Mouse (Mus musculus) neural tube, embryonic 13.5 days (tissue): ENCODE measurements around the gene Dclre1b. TPM values are rescaled to one million over a fixed set of nuclear protein-coding genes. Genes with fewer than 3 reads are reported as not detected.
"Not testable (repeated sequence)": the region's sequence is repeated elsewhere in the genome, so short reads cannot be mapped to it uniquely, and the experiment has no call there.

Source experiments
- ATAC-seq: fragments of 200-750 bp; cut with Nextera tagmentation; 2 replicates; pipeline ENCODE4 v1.8.0; 2017; ENCODE audit warnings: low read depth, mild to moderate bottlenecking, moderate TSS enrichment, moderate library complexity
- H3K27ac ChIP-seq: fragments of 300-500 bp; sonication (generic); replicated peaks from 2 replicates; pipeline ENCODE4 v1.5.1; 2015; ENCODE audit warnings: moderate library complexity, mild to moderate bottlenecking, inconsistent platforms
- H3K27me3 ChIP-seq: fragments of 300-500 bp; sonication (generic); 2 replicates; pipeline ENCODE4 v1.6.1; 2015; ENCODE audit warnings: mild to moderate bottlenecking, inconsistent platforms
- H3K36me3 ChIP-seq: fragments of 300-500 bp; sonication (generic); 2 replicates; pipeline ENCODE4 v1.6.1; 2015; ENCODE audit warnings: mild to moderate bottlenecking, inconsistent platforms
- H3K4me1 ChIP-seq: fragments of 300-500 bp; sonication (generic); replicated peaks from 2 replicates; pipeline ENCODE4 v1.6.1; 2015; ENCODE audit warnings: inconsistent platforms
- H3K4me2 ChIP-seq: fragments of 300-500 bp; sonication (generic); 2 replicates; pipeline ENCODE4 v1.6.1; 2015; ENCODE audit warnings: inconsistent platforms, mild to moderate bottlenecking, moderate library complexity
- H3K4me3 ChIP-seq: fragments of 300-500 bp; sonication (generic); 2 replicates; pipeline ENCODE4 v1.5.1; 2015; ENCODE audit warnings: mild to moderate bottlenecking, inconsistent platforms
- H3K9ac ChIP-seq: fragments of 300-500 bp; sonication (generic); 2 replicates; pipeline ENCODE4 v1.6.1; 2015; ENCODE audit warnings: moderate library complexity, mild to moderate bottlenecking, inconsistent platforms
- H3K9me3 ChIP-seq: fragments of 300-500 bp; sonication (generic); 2 replicates; pipeline ENCODE4 v1.6.1; 2016; ENCODE audit warnings: inconsistent platforms
- WGBS: fragments of 180-500 bp; shearing (Covaris S2); methylation state at CpG from one replicate; pipeline ENCODE4 v1.1.7; 2015; 5-methylcytosine and 5-hydroxymethylcytosine counted together
- polyA plus RNA-seq: library from polyadenylated mRNA; unstranded; fragments of >200 nt; fragmentation: Nextera tagmentation; extraction: Ambion mirVana; gene quantifications from 2 replicates; pipeline ENCODE4 v1.2.1, GENCODE M21; 2015

Dclre1b gene
- polyA plus RNA-seq, 1 experiment from 2014 or later = 24.6 TPM

DNA sequence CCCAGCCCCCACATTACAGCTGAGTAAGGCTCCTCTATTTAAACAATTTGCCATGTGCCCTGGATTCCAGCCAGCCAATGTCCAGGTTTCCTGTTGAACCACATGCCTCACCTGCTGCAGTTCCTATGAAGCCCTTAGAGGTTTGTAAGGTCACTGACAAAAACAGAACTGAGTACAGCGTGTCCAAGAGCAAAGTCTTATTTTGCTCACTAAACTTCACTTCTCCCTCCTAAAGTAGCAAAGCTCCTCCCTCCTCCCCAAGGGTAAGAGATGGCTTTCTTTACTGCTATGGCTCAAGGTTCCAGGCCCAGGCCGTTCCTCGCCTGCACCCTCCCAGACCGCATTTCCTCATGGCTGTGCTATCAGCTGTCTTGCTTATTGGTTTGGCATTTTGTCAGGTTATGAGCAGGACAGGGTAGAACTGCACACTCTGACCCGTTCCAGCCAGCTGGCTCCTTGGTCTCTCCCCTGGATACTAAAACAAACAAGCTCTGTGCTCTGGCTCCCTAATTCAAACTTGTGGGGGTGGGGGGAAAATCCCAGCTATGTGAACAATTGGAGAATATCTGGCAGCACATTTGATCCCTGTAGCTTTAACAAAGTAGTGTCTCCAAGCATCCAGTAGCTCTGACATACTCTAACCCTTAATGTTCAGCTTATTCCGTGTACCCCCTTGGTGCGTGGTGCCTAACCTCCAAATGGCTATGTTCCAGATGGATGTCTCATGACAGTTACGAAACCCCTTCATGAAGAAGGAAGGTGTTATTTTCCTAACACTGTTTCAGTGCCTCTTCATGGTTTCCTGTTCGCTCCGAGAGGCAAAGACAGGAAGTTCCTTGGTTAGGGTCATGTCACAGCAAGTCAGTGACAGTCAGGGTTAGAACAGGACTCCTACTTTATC, 7.4 kb downstream of the Dclre1b start:
- no peaks in the 10 kb centered on the region for H3K9me3 ChIP-seq
- H3K4me2 ChIP-seq = no peak overlapping the region
- WGBS = 83% methylated on average over 10 of the region's 10 CpGs
- H3K9ac ChIP-seq = no peak overlapping the region
- peak overlapping the region; percentile 25 for H3K27ac ChIP-seq
- peaks cover 45% of the 10 kb centered on the region for H3K36me3 ChIP-seq
- H3K4me3 ChIP-seq = no peak overlapping the region
- no peaks in the 10 kb centered on the region for H3K4me1 ChIP-seq
- no peak for ATAC-seq
- H3K27me3 ChIP-seq = 0 out of 2 replicates have a peak, but pooled peaks cover 1% of the 10 kb centered on the region

DNA sequence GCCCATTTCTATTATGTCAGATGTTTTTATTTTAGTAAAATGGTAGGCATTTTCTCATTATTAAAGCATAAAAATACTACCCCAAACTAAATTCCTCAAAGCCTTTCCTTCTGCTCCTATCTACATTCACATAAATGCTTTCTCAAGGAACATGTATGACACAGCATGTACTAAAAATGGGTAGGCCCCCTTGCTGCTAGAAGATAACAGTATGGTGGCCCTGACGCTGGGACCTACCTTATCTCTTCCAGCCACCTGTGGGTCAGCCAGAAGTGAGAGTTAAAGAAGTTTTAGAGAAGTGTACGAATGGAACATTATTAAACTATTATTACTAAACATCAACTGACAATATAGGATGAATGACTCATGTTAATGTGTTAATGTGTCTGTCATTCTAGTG, 9.7 kb downstream of the Dclre1b start:
- H3K27ac ChIP-seq = no peak overlapping the region
- H3K36me3 ChIP-seq = peaks cover 34% of the 10 kb centered on the region
- no peaks in the 10 kb centered on the region for H3K4me1 ChIP-seq
- H3K27me3 ChIP-seq = 0 out of 2 replicates have a peak, but pooled peaks cover 12% of the 10 kb centered on the region
- H3K9ac ChIP-seq = no peak overlapping the region
- 81% methylated on average over 2 of the region's 2 CpGs for WGBS
- H3K4me2 ChIP-seq = no peak overlapping the region
- no peak overlapping the region for H3K4me3 ChIP-seq
- no peak for ATAC-seq
- H3K9me3 ChIP-seq = no peaks in the 10 kb centered on the region

DNA sequence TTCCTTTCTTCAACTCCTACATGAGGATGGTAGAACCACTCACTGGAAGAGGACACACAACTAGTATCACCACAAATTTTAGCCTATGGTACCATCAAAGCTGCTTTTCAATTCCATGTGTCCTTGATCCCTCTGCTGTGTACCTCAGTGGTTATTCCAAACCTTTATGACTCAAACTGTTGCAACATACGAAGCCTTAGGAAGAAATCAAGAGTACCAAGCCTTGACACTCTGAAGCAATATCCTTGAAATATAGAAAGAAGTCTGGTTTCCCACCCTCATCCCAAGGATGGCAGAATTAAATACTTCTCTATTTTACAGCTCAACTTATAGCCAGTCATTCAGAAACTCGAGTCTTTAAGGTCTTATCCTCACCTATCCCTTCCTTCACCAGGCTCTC, 12.9 kb downstream of the Dclre1b start:
- 63% methylated on average over 2 of the region's 2 CpGs for WGBS
- H3K9ac ChIP-seq = no peak overlapping the region

DNA sequence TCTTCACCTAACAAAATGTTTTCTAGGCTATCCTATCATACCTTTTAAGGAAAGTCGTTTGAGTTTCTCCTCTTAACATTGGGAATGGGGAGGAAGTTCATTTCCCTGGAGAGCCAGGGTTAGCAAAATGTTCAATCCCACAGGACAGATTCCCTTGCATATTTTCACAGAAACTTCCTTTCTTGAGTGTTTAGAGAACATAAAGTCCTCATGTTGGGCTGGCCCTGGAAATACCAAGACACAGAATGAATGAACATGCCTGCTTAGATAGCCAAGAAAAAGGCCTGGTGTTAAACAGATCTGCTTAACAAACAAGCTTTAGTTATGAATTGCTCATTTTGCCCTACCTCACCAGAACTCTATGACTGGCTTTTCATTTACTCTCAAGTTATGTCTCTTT, 16.7 kb downstream of the Dclre1b start:
- Histone ChIP-seq H3K9ac (no peak overlapping the region), H3K27ac (no peak overlapping the region), H3K4me3 (no peak overlapping the region), H3K4me1 (peaks cover 28% of the 10 kb centered on the region), H3K9me3 (no peaks in the 10 kb centered on the region), H3K27me3 (peaks cover 23% of the 10 kb centered on the region; the same call in 1 of the 2 replicates), H3K4me2 (no peak overlapping the region), H3K36me3 (no peaks in the 10 kb centered on the region)
- ATAC-seq = no peak
- WGBS = 85% methylated on average over 1 of the region's 1 CpGs

More for the DNA sequence above, 12.9 kb downstream of the Dclre1b start:
- Histone ChIP-seq H3K4me1 (peaks cover 6% of the 10 kb centered on the region; the same call in 1 of the 2 replicates), H3K9me3 (no peaks in the 10 kb centered on the region), H3K4me2 (no peak overlapping the region), H3K36me3 (0 out of 2 replicates have a peak, but pooled peaks cover 7% of the 10 kb centered on the region), H3K4me3 (no peak overlapping the region), H3K27ac (no peak overlapping the region), H3K27me3 (peaks cover 23% of the 10 kb centered on the region; the same call in 1 of the 2 replicates)
- ATAC-seq = no peak

DNA sequence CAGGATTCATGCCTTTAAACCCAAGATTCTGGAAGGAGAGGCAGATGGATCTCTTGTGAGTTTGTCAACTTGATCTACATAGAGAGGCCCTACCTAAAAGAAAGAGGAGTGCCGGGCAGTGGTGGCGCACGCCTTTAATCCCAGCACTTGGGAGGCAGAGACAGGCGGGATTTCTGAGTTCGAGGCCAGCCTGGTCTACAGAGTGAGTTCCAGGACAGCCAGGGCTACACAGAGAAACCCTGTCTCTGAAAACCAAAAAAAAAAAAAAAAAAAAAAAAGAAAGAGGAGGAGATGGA, 17.2 kb downstream of the Dclre1b start:
- Histone ChIP-seq H3K4me2 (peak overlapping the region; percentile 88), H3K27ac (peak overlapping the region; percentile 95; the same call in 1 of the 2 replicates), H3K4me3 (peak overlapping the region; percentile 94; the same call in 1 of the 2 replicates), H3K9ac (peak overlapping the region; percentile 96; the same call in 1 of the 2 replicates), H3K27me3 (peaks cover 23% of the 10 kb centered on the region; the same call in 1 of the 2 replicates), H3K4me1 (peaks cover 31% of the 10 kb centered on the region)
- not testable (repeated sequence) for ATAC-seq, H3K9me3 ChIP-seq, H3K36me3 ChIP-seq
- 77% methylated on average over 5 of the region's 5 CpGs for WGBS

DNA sequence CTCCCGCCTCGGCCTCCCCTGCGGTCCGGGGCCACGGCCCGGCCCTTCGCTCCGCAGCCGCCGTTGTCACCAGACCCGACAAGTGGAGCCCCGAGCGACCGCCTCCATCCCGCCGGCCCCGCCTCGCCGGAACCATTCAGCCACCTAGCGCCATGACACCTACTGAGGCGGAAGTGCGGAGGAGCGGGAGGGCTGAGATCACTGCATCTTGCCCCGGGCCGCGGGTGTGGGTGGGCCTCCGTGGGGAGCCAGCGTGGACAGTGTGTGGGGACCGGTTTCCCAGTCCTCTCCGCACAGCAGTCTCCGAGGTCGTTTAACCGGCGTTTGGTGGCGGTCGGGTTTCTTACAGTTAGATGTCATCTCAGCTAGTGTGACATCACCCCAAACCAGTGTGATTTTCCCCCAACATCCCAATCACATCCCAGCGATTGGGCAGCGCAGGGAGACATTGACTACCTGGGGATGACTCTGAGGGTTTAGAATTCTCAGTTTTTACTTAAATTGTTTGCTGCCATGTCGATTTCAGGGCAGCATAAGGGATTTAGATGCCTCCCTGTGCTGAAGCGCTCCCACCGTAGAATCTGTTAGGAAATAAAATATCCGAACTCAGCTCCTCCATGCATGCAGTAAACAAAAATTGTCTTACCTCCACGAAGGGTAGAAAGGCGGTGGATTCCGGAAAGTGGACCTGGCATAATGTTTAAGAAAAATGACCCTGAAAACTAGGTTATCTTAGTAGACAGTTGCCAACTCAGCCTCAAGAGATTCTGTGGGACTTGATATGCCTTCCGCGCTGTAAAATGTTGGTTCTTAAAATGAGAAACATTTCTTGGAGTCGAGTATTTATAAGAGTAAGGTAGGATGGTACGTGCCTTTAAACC, 17.8 kb downstream of the Dclre1b start, which contains the start of gene Hipk1:
Gene Hipk1, minus strand, starts transcription at position 334 of the 881 bp plus-strand sequence.
- peak within 1 kb of the TSS; percentile 94 for H3K4me3 ChIP-seq
- ATAC-seq = peak; percentile 97
- 10% methylated on average over 49 of the region's 49 CpGs for WGBS
- H3K4me2 ChIP-seq = peak within 1 kb of the TSS; percentile 88
- peaks cover 19% of the 10 kb centered on the region; the same call in 1 of the 2 replicates for H3K27me3 ChIP-seq
- H3K9ac ChIP-seq = peak within 1 kb of the TSS; percentile 96
- no peaks in the 10 kb centered on the region for H3K9me3 ChIP-seq
- peaks cover 32% of the 10 kb centered on the region for H3K4me1 ChIP-seq
- no peaks in the 10 kb centered on the region for H3K36me3 ChIP-seq
- peak within 1 kb of the TSS; percentile 95 for H3K27ac ChIP-seq

DNA sequence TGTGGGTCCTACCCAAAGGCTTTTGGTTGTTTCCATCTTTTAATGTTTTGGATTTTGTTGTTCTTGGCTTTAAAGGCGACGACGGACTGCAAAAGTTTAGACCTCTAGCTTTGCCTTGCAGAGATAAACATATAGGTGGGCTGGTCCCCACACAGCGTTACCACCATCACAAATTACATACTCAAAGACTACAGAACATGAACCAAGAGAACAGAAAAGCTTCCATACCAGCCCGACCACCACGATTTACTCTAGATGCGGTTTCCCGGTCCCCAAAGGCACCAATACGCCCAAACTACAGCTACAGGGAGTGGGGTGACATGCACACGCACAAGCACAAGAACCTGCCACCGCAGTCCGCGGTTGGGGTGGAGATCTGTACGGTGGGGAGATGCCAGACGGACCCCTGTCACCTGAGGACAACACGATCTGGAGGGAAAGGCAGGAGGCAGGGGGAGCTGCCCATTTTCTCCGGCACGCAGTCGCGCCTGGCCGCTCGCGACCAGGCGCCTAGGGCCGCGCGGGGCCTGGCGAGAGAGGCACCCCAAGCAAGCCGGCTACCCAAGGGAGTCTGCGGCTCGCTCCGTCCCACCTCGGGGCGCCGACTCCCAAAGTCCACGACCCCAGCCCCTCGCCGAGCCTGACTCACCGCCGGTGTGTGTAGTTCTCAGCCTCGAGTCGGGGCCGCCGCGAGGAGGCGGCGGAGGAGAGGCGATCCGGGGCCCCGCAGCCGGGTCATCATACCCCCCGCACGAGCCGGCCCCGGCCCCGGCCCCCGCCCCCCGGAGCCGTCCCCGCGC, 18.7 kb downstream of the Dclre1b start:
- peak; percentile 86 for ATAC-seq
- Histone ChIP-seq H3K4me1 (peaks cover 32% of the 10 kb centered on the region), H3K36me3 (no peaks in the 10 kb centered on the region), H3K4me3 (peak overlapping the region; percentile 94), H3K9me3 (no peaks in the 10 kb centered on the region), H3K9ac (peak overlapping the region; percentile 96), H3K27ac (peak overlapping the region; percentile 95), H3K4me2 (peak overlapping the region; percentile 88), H3K27me3 (peaks cover 11% of the 10 kb centered on the region; the same call in 1 of the 2 replicates)
- WGBS = under 1% methylated on average over 61 of the region's 61 CpGs

DNA sequence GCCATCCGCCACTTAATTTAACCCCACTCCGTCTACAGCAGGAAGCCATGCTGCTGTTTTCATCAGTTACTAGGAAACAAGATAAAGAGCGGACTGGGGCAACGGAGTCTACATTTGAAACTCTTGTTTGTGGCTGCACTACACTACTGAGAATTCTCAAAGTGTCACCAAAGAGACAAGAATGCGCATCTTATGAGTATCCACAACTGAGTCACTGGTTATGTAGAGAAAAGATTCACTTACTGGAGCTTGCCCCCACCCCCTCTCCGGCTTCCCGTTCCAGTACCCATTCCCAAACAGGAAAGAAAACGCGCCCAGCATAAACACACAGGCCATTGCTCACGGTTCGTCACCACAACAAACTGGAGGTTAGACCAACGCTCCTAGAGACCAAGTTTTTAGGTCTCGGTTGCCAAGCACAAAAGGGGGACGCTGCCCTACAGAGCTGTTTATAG, 19.3 kb downstream of the Dclre1b start:
- 3% methylated on average over 14 of the region's 14 CpGs for WGBS
- H3K27ac ChIP-seq = peak overlapping the region; percentile 95

DNA sequence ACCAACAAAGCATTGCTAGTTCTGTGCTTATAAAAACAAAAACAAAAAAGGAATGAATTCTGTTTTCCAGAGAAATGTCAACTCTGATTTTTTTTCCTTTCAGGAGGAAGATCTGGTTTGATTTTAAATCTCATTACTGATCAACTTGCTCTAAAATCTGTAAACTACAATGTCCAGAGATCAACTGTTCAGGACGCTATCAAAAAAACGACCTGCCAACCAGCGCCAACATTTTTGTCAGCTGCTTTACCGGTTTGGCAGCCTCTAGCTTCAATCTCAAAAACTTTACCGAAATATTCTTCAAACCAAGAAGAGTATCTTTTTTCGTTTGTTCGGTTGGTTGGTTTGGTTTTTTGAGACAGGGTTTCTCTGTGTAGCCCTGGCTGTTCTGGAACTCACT, 20.1 kb downstream of the Dclre1b start:
- ATAC-seq = no peak
- Histone ChIP-seq H3K9ac (no peak overlapping the region), H3K4me1 (peaks cover 38% of the 10 kb centered on the region), H3K4me2 (peak overlapping the region; percentile 88), H3K27ac (0 out of 2 replicates have a peak overlapping the region, but pooled peaks have one; percentile 23), H3K4me3 (peak overlapping the region; percentile 94; the same call in 1 of the 2 replicates), H3K9me3 (no peaks in the 10 kb centered on the region), H3K27me3 (peaks cover 8% of the 10 kb centered on the region; the same call in 1 of the 2 replicates), H3K36me3 (no peaks in the 10 kb centered on the region)
- WGBS = 87% methylated on average over 7 of the region's 7 CpGs

More for the DNA sequence above, 19.3 kb downstream of the Dclre1b start:
- Histone ChIP-seq H3K9ac (peak overlapping the region; percentile 96), H3K27me3 (peaks cover 11% of the 10 kb centered on the region; the same call in 1 of the 2 replicates), H3K4me1 (peaks cover 38% of the 10 kb centered on the region), H3K4me3 (peak overlapping the region; percentile 94), H3K36me3 (no peaks in the 10 kb centered on the region), H3K9me3 (no peaks in the 10 kb centered on the region), H3K4me2 (peak overlapping the region; percentile 88)
- no peak for ATAC-seq

DNA sequence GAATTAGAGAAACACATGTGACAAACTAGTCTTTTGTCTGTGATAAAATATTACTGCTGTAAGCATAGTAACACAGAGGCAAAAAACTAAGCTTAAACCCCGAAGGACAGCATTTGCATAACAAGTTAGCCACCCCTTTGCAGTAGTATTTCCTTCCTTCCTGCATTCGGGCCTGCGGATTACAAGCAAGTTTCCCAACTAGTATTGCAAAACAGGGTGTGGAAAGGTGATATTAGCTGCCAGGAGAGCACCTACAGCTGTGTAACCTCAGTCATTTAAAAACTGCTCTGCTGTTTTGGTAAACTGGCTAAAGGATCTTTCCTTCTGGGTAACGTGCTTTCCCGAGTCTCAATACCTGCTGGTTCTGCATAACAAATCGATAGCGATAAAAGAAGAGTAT, 22.0 kb downstream of the Dclre1b start:
- Histone ChIP-seq H3K4me2 (no peak overlapping the region), H3K36me3 (no peaks in the 10 kb centered on the region), H3K27me3 (no peaks in the 10 kb centered on the region), H3K4me3 (no peak overlapping the region), H3K4me1 (peaks cover 38% of the 10 kb centered on the region), H3K27ac (no peak overlapping the region), H3K9ac (no peak overlapping the region), H3K9me3 (no peaks in the 10 kb centered on the region)
- 56% methylated on average over 7 of the region's 7 CpGs for WGBS
- ATAC-seq = no peak
